Mouse (Mus musculus) thymus, adult 2 months (tissue): Measurements from ENCODE around the gene Tmem221.

Experiments used
- CTCF ChIP-seq: fragments of 200-500 bp; IDR thresholded peaks from 2 replicates; pipeline ENCODE4 v1.5.1; 2012; ENCODE audit warnings: mild to moderate bottlenecking, control low read depth, low read length, moderate library complexity, borderline replicate concordance; ENCODE audit not compliant: control insufficient read depth, poor library complexity, insufficient read depth; ENCODE audit errors: extremely low read depth
- POLR2A ChIP-seq: fragments of 200-500 bp; IDR thresholded peaks from 2 replicates; pipeline ENCODE4 v1.6.1; 2012; ENCODE audit warnings: mild to moderate bottlenecking, low read length, control low read depth, moderate library complexity; ENCODE audit not compliant: control insufficient read depth, poor library complexity, insufficient read depth; ENCODE audit errors: extremely low read depth

GRCm38 (mm10) chr8:71537028-71537867 is 21.4 kb downstream of the Tmem221 start, which contains the start of gene Bst2:
- no peak for TF ChIP-seq POLR2A
- no peak for TF ChIP-seq CTCF
